ENCODE assay signal across 9 mouse cellular contexts in genomic region chr10:50199857-50200256, GRCm38 (mm10).
DNase-seq lines count a peak whose midpoint lies in the region; ATAC-seq and TF ChIP-seq lines count a peak whose summit lies in the region.
"Had no signal": no experiment of that assay in that cellular context is flagged by ENCODE, and none has a peak within 500 bp of the region (broad histone marks: within the 10 kb centered on the region; RNA-seq: fewer than 3 reads in every experiment).

No protein-coding gene starts in this region.

- no peaks in the 10 kb centered on the region; the same call in 1 of the 2 replicates for H3K4me1 ChIP-seq in hindbrain, embryonic 12.5 days

- no peaks in the 10 kb centered on the region for H3K36me3 ChIP-seq in hindbrain, embryonic 12.5 days

- peak; percentile 78 for ATAC-seq in hindbrain, embryonic 12.5 days (ENCODE audit: low FRiP score)

- no peak overlapping the region for H3K27ac ChIP-seq in layer of hippocampus, adult 2 months
- no peak overlapping the region for H3K27ac ChIP-seq in hindbrain, embryonic 12.5 days

- no peak overlapping the region for H3K4me2 ChIP-seq in hindbrain, embryonic 12.5 days (replicated peaks)
- H3K4me2 ChIP-seq: liver, embryonic 11.5 days had no signal

- H3K27me3 ChIP-seq in hindbrain, embryonic 12.5 days: no peaks in the 10 kb centered on the region

- no peak overlapping the region for H3K4me3 ChIP-seq in layer of hippocampus, adult 2 months
- no peak overlapping the region for H3K4me3 ChIP-seq in hindbrain, embryonic 12.5 days

- H3K9me3 ChIP-seq in hindbrain, embryonic 12.5 days (replicated peaks): no peaks in the 10 kb centered on the region

- DNase-seq in layer of hippocampus, adult 2 months (ENCODE audit: low spot score in 2 of 2): peak in 1 of 2 experiments; percentile 10
- DNase-seq in layer of hippocampus, adult 9-11 months: no peak
- peak; percentile 43 to 47 for DNase-seq in cerebellum, adult 18-20 months
- DNase-seq in retina, embryonic 14.5 days (ENCODE audit: low spot score): peak; percentile 44
- no peak for DNase-seq in lung, adult 18-20 months
- DNase-seq in right cerebral cortex, postnatal 10 days (ENCODE audit: low spot score in 2 of 2): no peak
- DNase-seq in kidney, adult 8-10 months: no peak

- H3K9ac ChIP-seq in hindbrain, embryonic 12.5 days: no peak overlapping the region

- peak; percentile 75 for TF ChIP-seq CTCF in layer of hippocampus, adult 2 months (conservative IDR thresholded peaks at IDR 0.05)

Comparison
In these comparisons a context has a peak if more than half of its experiments do, and no peak if none do; other contexts are left out.
1. DNase-seq: peak in cerebellum, adult 18-20 months (2 of 2) and retina, embryonic 14.5 days (single experiment); none in layer of hippocampus, adult 9-11 months (single experiment), lung, adult 18-20 months (0 of 2), right cerebral cortex, postnatal 10 days (0 of 2) and kidney, adult 8-10 months (0 of 2).